Mouse (Mus musculus) thymus, adult 2 months (tissue): ENCODE measurements around the gene Prkg2.

Source experiments
- CTCF ChIP-seq: fragments of 200-500 bp; IDR thresholded peaks from 2 replicates; pipeline ENCODE4 v1.5.1; 2012; ENCODE audit warnings: mild to moderate bottlenecking, control low read depth, low read length, moderate library complexity, borderline replicate concordance; ENCODE audit not compliant: control insufficient read depth, poor library complexity, insufficient read depth; ENCODE audit errors: extremely low read depth
- POLR2A ChIP-seq: fragments of 200-500 bp; IDR thresholded peaks from 2 replicates; pipeline ENCODE4 v1.6.1; 2012; ENCODE audit warnings: mild to moderate bottlenecking, low read length, control low read depth, moderate library complexity; ENCODE audit not compliant: control insufficient read depth, poor library complexity, insufficient read depth; ENCODE audit errors: extremely low read depth

- TF ChIP-seq CTCF (no peak), POLR2A (no peak)
Observed at GRCm38 (mm10) chr5:99083955-99084354, 46.8 kb upstream of the Prkg2 start.
